Mouse (Mus musculus) 3134 (cell line): ENCODE data around the gene Upk3b.

Experiments used
- DNase-seq: peaks from one replicate; pipeline ENCODE4 v3.0.0-alpha.2; 2011; ENCODE audit warnings: low spot score; ENCODE audit not compliant: insufficient read length; ENCODE audit errors: extremely low read depth

Gene Upk3b

DNA sequence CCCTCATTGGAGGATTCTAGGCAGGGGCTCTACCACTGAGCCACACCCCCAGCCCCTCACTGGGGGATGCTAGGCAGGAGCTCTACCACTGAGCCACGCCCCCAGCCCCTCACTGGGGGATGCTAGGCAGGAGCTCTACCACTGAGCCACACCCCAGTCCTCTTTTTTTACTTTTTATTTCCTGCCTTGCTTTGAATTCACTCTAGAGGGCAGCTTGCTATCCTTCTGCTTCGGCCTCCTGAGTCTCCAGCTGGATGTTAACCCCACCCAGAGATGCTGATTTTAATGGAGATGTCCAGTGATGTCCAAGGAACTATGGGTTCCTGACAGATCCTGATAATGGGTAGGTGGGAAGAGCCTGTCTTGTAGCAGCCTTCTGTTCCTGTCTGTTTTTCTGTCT, 31.1 kb downstream of the Upk3b start:
- DNase-seq, result no peak

DNA sequence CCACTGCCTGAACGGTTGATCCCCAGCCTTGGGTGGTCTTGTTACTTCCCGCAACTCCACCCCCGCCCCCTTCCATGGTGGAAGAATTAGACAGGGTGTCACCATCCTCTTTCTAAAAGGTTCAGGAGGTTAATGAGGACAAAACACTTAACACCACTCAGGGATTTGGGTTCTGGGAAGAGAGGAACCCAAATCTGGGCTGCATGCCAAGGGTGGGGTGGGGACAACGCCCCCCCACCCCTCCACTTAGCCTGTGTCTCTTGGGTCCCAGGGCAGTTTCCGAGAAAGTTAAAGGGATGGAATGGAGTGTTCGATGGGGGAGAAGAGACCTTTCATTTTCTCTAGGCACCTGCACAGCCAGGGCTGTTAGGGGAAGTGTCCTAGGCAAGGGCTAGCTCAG, 34.8 kb downstream of the Upk3b start:
- no peak for DNase-seq

DNA sequence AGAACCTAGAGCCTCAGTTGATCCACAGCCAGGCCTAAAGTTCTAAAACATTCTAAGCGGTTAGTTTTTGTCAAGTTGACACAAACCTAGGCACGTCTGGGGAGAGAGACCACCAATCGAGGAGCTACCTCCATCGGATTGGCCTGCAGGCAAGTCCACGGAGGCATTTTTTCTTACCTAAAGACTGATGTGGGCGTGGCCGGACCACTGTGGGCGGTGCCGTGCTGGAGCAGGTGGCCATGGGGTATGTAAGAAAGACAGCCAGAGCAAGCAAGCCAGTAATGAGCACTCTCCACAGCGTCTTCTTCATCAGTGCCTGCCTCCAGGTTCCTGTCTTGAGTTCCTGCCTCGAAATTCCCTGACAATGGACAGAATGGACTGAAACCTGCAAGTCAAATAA, 35.2 kb downstream of the Upk3b start:
- no peak for DNase-seq

DNA sequence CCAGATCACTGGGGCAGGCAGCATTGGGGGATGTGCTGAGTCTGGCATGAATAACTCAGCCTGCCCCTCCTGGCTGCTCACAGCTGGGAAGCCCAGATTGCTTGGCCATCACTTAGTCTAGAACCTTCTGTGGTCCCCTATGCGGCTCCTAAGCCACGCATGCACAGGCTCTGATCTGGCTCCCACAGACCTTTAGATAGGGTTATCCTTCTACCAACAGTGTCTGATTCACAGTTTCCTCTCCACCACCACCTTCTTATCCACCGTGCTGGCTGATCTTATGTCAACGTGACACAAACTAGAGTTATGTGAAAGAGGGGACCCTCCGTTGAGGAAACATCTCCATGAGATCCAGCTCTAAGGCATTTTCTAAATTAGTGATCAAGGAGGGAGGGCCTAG, 36.8 kb downstream of the Upk3b start:
- DNase-seq, result no peak

DNA sequence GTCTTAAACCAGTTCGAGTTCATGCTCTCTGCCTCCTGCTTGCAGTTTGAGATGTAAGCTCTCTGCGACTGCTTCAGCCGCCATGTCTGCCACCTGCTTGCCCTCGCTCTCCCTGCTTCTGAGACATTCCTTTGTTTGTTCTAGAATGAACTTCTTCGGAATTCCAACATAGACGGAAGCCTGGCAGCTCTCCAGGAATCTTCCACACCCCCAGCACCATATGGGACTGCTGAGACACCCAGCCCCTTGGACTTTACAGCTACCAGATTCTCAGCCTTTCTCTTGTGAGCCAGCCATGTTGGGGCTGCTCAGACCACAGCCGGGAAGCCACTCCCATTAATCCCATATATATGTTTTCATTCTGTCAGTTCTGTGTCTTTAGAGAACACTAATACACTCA, 38.0 kb downstream of the Upk3b start:
- no peak for DNase-seq

DNA sequence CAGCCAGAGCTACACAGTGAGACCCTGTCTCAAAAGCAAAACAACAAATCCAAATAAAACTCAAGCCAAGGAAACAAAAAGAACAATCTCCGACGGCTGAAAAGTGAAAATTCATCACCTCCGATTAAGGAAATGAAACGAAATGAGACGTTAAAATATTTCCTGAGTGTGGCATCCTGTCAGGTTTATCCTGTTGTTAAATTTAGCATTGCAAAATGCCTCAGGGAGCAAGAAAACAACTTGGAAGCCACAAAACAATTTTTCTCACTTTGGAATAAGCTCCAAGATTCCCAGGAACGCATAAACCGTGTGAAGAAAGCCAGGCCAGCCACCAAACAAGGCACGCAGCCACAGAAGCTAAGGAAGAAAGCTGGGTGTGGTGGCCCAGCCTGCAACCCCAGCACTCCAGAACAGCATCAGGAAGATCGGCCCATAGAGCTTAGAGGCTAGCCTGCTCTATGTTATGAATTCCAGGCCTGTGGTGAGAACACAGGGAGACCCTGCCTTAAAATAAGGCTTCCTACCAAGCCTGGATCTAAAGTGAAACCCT, 38.8 kb downstream of the Upk3b start:
- DNase-seq, result no peak

GRCm38 (mm10) chr5:136078136-136078535, 39.8 kb downstream of the Upk3b start:
- no peak for DNase-seq

DNA sequence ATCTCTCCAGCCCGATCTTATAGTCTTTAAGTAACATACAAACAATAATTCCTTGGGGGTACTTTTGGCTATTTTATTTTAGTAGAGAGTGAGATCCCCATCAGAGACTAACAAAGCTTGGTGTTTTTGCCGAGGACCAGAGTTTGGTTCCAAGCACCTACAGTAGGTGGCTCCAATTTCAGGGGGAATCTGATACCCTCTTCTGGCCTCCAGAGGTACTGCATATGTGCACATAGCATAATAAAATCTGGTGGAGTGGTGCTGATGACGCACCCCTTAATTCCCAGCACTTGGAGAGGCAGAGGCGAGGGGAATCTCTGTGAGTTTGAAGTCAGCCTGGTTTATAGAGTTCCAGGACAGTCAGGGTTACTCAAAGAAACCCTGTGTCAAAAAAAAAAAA, 44.0 kb downstream of the Upk3b start:
- DNase-seq, result no peak

GRCm38 (mm10) chr5:136083669-136084107, 45.4 kb downstream of the Upk3b start, which contains the start of gene Rasa4:
Gene Rasa4, plus strand, starts transcription at chr5:136083916.
- DNase-seq, result peak; percentile 92

GRCm38 (mm10) chr5:136084144-136084881, 46.0 kb downstream of the Upk3b start:
- DNase-seq, result no peak

GRCm38 (mm10) chr5:136084891-136085651, 46.8 kb downstream of the Upk3b start:
- peak; percentile 81 for DNase-seq

DNA sequence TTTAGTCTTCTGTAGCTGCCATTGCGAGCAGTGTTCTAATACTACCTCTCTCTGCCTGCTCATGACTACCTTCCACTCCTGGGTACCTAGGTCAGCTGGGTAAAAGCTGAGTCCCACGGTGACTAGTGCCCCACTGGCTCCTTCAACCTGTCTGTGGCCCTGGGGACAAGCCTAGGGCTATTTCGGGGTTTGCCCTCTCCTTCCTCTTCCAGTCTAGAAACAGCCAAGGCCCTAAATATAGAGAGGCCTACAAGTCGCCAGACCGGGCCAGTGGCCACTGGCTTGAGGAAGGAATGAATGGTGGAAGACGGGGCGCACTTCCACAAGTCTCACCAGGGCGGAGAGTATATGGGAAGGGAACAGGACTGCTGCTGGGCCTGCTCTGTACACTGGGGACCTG, 48.0 kb downstream of the Upk3b start:
- DNase-seq, result no peak

GRCm38 (mm10) chr5:136088821-136089575, 50.7 kb downstream of the Upk3b start:
- no peak for DNase-seq

DNA sequence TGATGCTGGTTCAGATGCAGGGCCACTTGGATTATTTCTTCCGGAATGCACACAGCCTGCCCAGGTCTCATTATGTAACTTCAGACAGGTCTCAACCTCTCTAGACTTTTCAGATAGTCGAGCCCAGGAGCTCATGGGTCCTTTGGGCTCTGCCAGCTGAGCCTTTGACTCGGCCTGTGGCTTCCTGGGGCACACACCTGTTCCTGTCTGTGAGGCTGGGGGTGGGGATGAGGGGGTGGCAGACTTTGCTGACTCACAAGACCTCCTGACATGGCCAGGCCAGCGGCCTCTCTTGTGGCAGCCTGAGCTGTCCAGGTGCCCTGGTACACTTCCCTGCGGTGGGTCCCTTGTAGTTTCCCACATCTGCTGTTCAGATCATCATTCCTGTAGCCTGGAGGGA, 53.6 kb downstream of the Upk3b start:
- no peak for DNase-seq

- peak; percentile 92 for DNase-seq
These were observed 56.1 kb downstream of the Upk3b start for GRCm38 (mm10) chr5:136094249-136095010.

GRCm38 (mm10) chr5:136095089-136095488, 56.8 kb downstream of the Upk3b start:
- DNase-seq, result no peak
